Mouse (Mus musculus) midbrain, embryonic 16.5 days (tissue): Measurements from ENCODE around the gene Kcnip4. TPM values are rescaled to one million over a fixed set of nuclear protein-coding genes. Genes with fewer than 3 reads are reported as not detected.

Source experiments
- ATAC-seq: fragments of 200-750 bp; cut with Nextera tagmentation; 2 replicates; pipeline ENCODE4 v1.8.0; 2017; ENCODE audit warnings: moderate TSS enrichment
- H3K27ac ChIP-seq: fragments of 300-500 bp; sonication (generic); 2 replicates; pipeline ENCODE4 v1.5.1; 2014; ENCODE audit warnings: mild to moderate bottlenecking, low read length, mixed read lengths
- H3K27me3 ChIP-seq: fragments of 300-500 bp; sonication (generic); 2 replicates; pipeline ENCODE4 v1.6.1; 2014; ENCODE audit warnings: low read depth, low read length, mixed read lengths; ENCODE audit not compliant: control insufficient read depth, insufficient read depth
- H3K36me3 ChIP-seq: fragments of 300-500 bp; sonication (generic); 2 replicates; pipeline ENCODE4 v1.6.1; 2014; ENCODE audit warnings: mild to moderate bottlenecking, low read length, moderate library complexity, mixed read lengths; ENCODE audit not compliant: control insufficient read depth, insufficient read depth
- H3K4me1 ChIP-seq: fragments of 300-500 bp; sonication (generic); 2 replicates; pipeline ENCODE4 v1.6.1; 2014; ENCODE audit warnings: mild to moderate bottlenecking, low read length, mixed read lengths; ENCODE audit not compliant: control insufficient read depth, insufficient read depth
- H3K4me2 ChIP-seq: fragments of 300-500 bp; sonication (generic); 2 replicates; pipeline ENCODE4 v1.6.1; 2014; ENCODE audit warnings: mild to moderate bottlenecking, low read length, mixed read lengths
- H3K4me3 ChIP-seq: fragments of 300-500 bp; sonication (generic); 2 replicates; pipeline ENCODE4 v1.5.1; 2014; ENCODE audit warnings: low read depth, mild to moderate bottlenecking, low read length, moderate library complexity, mixed read lengths
- H3K9ac ChIP-seq: fragments of 300-500 bp; sonication (generic); 2 replicates; pipeline ENCODE4 v1.6.1; 2014; ENCODE audit warnings: low read depth, low read length, mixed read lengths
- H3K9me3 ChIP-seq: fragments of 300-500 bp; sonication (generic); replicated peaks from 2 replicates; pipeline ENCODE4 v1.6.1; 2014; ENCODE audit warnings: mild to moderate bottlenecking, low read length, mixed read lengths; ENCODE audit not compliant: control insufficient read depth, poor library complexity, severe bottlenecking
- WGBS: fragments of 180-500 bp; shearing (Covaris S2); extraction: QIAGEN DNeasy Blood & Tissue Kit; methylation state at CpG from one replicate; pipeline ENCODE4 v1.1.7; 2014; 5-methylcytosine and 5-hydroxymethylcytosine counted together
- polyA plus RNA-seq: library from polyadenylated mRNA; unstranded; fragments of >200 nt; fragmentation: Nextera tagmentation; extraction: Ambion mirVana; gene quantifications from 2 replicates; pipeline ENCODE4 v1.2.1, GENCODE M21; 2015

Gene Kcnip4
- polyA plus RNA-seq, 1 experiment from 2014 or later = 22.7 TPM

- Histone ChIP-seq H3K9me3 (no peaks in the 10 kb centered on the region), H3K27me3 (no peaks in the 10 kb centered on the region), H3K4me2 (no peak overlapping the region), H3K4me1 (no peaks in the 10 kb centered on the region), H3K9ac (no peak overlapping the region), H3K4me3 (no peak overlapping the region), H3K36me3 (no peaks in the 10 kb centered on the region), H3K27ac (no peak overlapping the region)
- 86% methylated on average over 3 of the region's 3 CpGs for WGBS
- ATAC-seq = no peak
Observed at GRCm38 (mm10) chr5:49498743-49499142, 26.0 kb downstream of the Kcnip4 start.

- Histone ChIP-seq H3K4me3 (no peak overlapping the region), H3K4me1 (no peaks in the 10 kb centered on the region), H3K27me3 (no peaks in the 10 kb centered on the region), H3K9me3 (no peaks in the 10 kb centered on the region), H3K9ac (no peak overlapping the region), H3K36me3 (no peaks in the 10 kb centered on the region), H3K27ac (no peak overlapping the region), H3K4me2 (no peak overlapping the region)
- WGBS = 88% methylated on average over 2 of the region's 2 CpGs
- ATAC-seq = no peak
Observed at GRCm38 (mm10) chr5:49487270-49487669, 37.4 kb downstream of the Kcnip4 start.

- no peak overlapping the region for H3K4me3 ChIP-seq
- H3K4me2 ChIP-seq = no peak overlapping the region
- no peaks in the 10 kb centered on the region for H3K27me3 ChIP-seq
- 41% methylated on average over 2 of the region's 2 CpGs for WGBS
- no peak overlapping the region for H3K9ac ChIP-seq
- no peaks in the 10 kb centered on the region for H3K9me3 ChIP-seq
- no peak overlapping the region for H3K27ac ChIP-seq
- H3K4me1 ChIP-seq = no peaks in the 10 kb centered on the region
- no peaks in the 10 kb centered on the region for H3K36me3 ChIP-seq
- no peak for ATAC-seq
Observed at GRCm38 (mm10) chr5:49470738-49471137, 54.0 kb downstream of the Kcnip4 start.

- Histone ChIP-seq H3K36me3 (no peaks in the 10 kb centered on the region), H3K27ac (no peak overlapping the region), H3K4me3 (no peak overlapping the region), H3K4me2 (no peak overlapping the region), H3K9me3 (no peaks in the 10 kb centered on the region), H3K9ac (no peak overlapping the region), H3K27me3 (no peaks in the 10 kb centered on the region), H3K4me1 (no peaks in the 10 kb centered on the region)
- 67% methylated on average over 6 of the region's 6 CpGs for WGBS
- ATAC-seq = no peak
Observed at GRCm38 (mm10) chr5:49460643-49461276, 63.9 kb downstream of the Kcnip4 start.

- 84% methylated on average over 3 of the region's 3 CpGs for WGBS
- Histone ChIP-seq H3K27ac (no peak overlapping the region), H3K27me3 (no peaks in the 10 kb centered on the region), H3K9me3 (no peaks in the 10 kb centered on the region), H3K36me3 (no peaks in the 10 kb centered on the region), H3K9ac (no peak overlapping the region), H3K4me3 (no peak overlapping the region), H3K4me1 (peaks cover 3% of the 10 kb centered on the region), H3K4me2 (no peak overlapping the region)
- no peak for ATAC-seq
Observed at GRCm38 (mm10) chr5:49453100-49453499, 71.6 kb downstream of the Kcnip4 start.

GRCm38 (mm10) chr5:49451295-49451694, 73.4 kb downstream of the Kcnip4 start:
- Histone ChIP-seq H3K4me1 (peaks cover 3% of the 10 kb centered on the region), H3K9me3 (no peaks in the 10 kb centered on the region), H3K4me3 (no peak overlapping the region), H3K36me3 (no peaks in the 10 kb centered on the region), H3K27me3 (no peaks in the 10 kb centered on the region), H3K27ac (no peak overlapping the region), H3K9ac (no peak overlapping the region), H3K4me2 (no peak overlapping the region)
- no peak for ATAC-seq

GRCm38 (mm10) chr5:49450876-49451275, 73.8 kb downstream of the Kcnip4 start:
- no peak overlapping the region for H3K27ac ChIP-seq
- no peak for ATAC-seq
- no peak overlapping the region for H3K9ac ChIP-seq
- H3K27me3 ChIP-seq = no peaks in the 10 kb centered on the region
- no peaks in the 10 kb centered on the region for H3K36me3 ChIP-seq
- no peak overlapping the region for H3K4me2 ChIP-seq
- peaks cover 3% of the 10 kb centered on the region for H3K4me1 ChIP-seq
- no peaks in the 10 kb centered on the region for H3K9me3 ChIP-seq
- no peak overlapping the region for H3K4me3 ChIP-seq
- WGBS = 85% methylated on average over 3 of the region's 3 CpGs

- WGBS = 55% methylated on average over 2 of the region's 2 CpGs
- no peak for ATAC-seq
Observed at GRCm38 (mm10) chr5:49437236-49437635, 87.5 kb downstream of the Kcnip4 start.

GRCm38 (mm10) chr5:49427689-49428088, 97.0 kb downstream of the Kcnip4 start:
- Histone ChIP-seq H3K4me1 (no peaks in the 10 kb centered on the region), H3K27me3 (no peaks in the 10 kb centered on the region), H3K36me3 (no peaks in the 10 kb centered on the region), H3K9ac (no peak overlapping the region), H3K4me2 (no peak overlapping the region), H3K27ac (no peak overlapping the region), H3K4me3 (no peak overlapping the region), H3K9me3 (no peaks in the 10 kb centered on the region)
- ATAC-seq = no peak

More at GRCm38 (mm10) chr5:49437236-49437635, 87.5 kb downstream of the Kcnip4 start:
- H3K9ac ChIP-seq = no peak overlapping the region
- no peaks in the 10 kb centered on the region for H3K36me3 ChIP-seq
- H3K27ac ChIP-seq = no peak overlapping the region
- no peaks in the 10 kb centered on the region for H3K27me3 ChIP-seq
- H3K4me1 ChIP-seq = no peaks in the 10 kb centered on the region
- 0 out of 2 replicates have a peak, but pooled peaks cover 2% of the 10 kb centered on the region for H3K9me3 ChIP-seq
- no peak overlapping the region for H3K4me2 ChIP-seq
- no peak overlapping the region for H3K4me3 ChIP-seq
